Mouse (Mus musculus): ENCODE measurements around the gene Cdh15. TPM values are rescaled to one million over a fixed set of nuclear protein-coding genes. Genes with fewer than 3 reads are reported as not detected.

The Cdh15 gene
- polyA plus RNA-seq, 1 experiment from 2014 or later, result 1.5 TPM

- 87% methylated on average over 8 of the region's 8 CpGs for WGBS
- ATAC-seq (ENCODE audit: low FRiP score, low TSS enrichment), result no peak
These were observed 54.2 kb downstream of the Cdh15 start for GRCm38 (mm10) chr8:122901892-122902515.

GRCm38 (mm10) chr8:122902581-122902980 is 54.8 kb downstream of the Cdh15 start:
- H3K4me1 ChIP-seq (ENCODE audit: control insufficient read depth, insufficient read depth, low read length), result no peaks in the 10 kb centered on the region
- DNase-seq (no peak), ATAC-seq (ENCODE audit: low FRiP score, low TSS enrichment) (no peak)
- no peaks in the 10 kb centered on the region for H3K27me3 ChIP-seq (ENCODE audit: control insufficient read depth, insufficient read depth, low read length)
- H3K27ac ChIP-seq (replicated peaks; ENCODE audit: low read depth, low read length), result no peak overlapping the region
- no peaks in the 10 kb centered on the region for H3K9me3 ChIP-seq (ENCODE audit: control insufficient read depth, low read length)
- H3K9ac ChIP-seq (replicated peaks; ENCODE audit: low read length), result no peak overlapping the region
- H3K4me2 ChIP-seq (ENCODE audit: low read length), result no peak overlapping the region
- H3K36me3 ChIP-seq (ENCODE audit: control insufficient read depth, insufficient read depth, low read length), result peaks cover 28% of the 10 kb centered on the region
- no peak overlapping the region for H3K4me3 ChIP-seq (replicated peaks; ENCODE audit: low read depth, low read length)
- 69% methylated on average over 3 of the region's 3 CpGs for WGBS

More at GRCm38 (mm10) chr8:122901892-122902515, 54.2 kb downstream of the Cdh15 start:
- Histone ChIP-seq H3K4me1 (ENCODE audit: control insufficient read depth, insufficient read depth, low read length) (no peaks in the 10 kb centered on the region), H3K9me3 (ENCODE audit: control insufficient read depth, low read length) (no peaks in the 10 kb centered on the region), H3K4me3 (replicated peaks; ENCODE audit: low read depth, low read length) (no peak overlapping the region), H3K4me2 (ENCODE audit: low read length) (no peak overlapping the region), H3K36me3 (ENCODE audit: control insufficient read depth, insufficient read depth, low read length) (peaks cover 29% of the 10 kb centered on the region), H3K9ac (replicated peaks; ENCODE audit: low read length) (no peak overlapping the region), H3K27ac (replicated peaks; ENCODE audit: low read depth, low read length) (no peak overlapping the region), H3K27me3 (ENCODE audit: control insufficient read depth, insufficient read depth, low read length) (no peaks in the 10 kb centered on the region)
- no peak for DNase-seq

GRCm38 (mm10) chr8:122903002-122903401 is 55.2 kb downstream of the Cdh15 start:
- H3K4me1 ChIP-seq (ENCODE audit: control insufficient read depth, insufficient read depth, low read length), result no peaks in the 10 kb centered on the region
- H3K9ac ChIP-seq (replicated peaks; ENCODE audit: low read length), result no peak overlapping the region
- no peak for ATAC-seq (ENCODE audit: low FRiP score, low TSS enrichment)
- no peak overlapping the region for H3K4me2 ChIP-seq (ENCODE audit: low read length)
- H3K9me3 ChIP-seq (ENCODE audit: control insufficient read depth, low read length), result no peaks in the 10 kb centered on the region
- H3K27ac ChIP-seq (replicated peaks; ENCODE audit: low read depth, low read length), result no peak overlapping the region
- WGBS, result 24% methylated on average over 5 of the region's 5 CpGs
- H3K36me3 ChIP-seq (ENCODE audit: control insufficient read depth, insufficient read depth, low read length), result peaks cover 29% of the 10 kb centered on the region
- DNase-seq, result no peak
- no peaks in the 10 kb centered on the region for H3K27me3 ChIP-seq (ENCODE audit: control insufficient read depth, insufficient read depth, low read length)
- no peak overlapping the region for H3K4me3 ChIP-seq (replicated peaks; ENCODE audit: low read depth, low read length)

- Histone ChIP-seq H3K9me3 (ENCODE audit: control insufficient read depth, low read length) (no peaks in the 10 kb centered on the region), H3K27me3 (ENCODE audit: control insufficient read depth, insufficient read depth, low read length) (no peaks in the 10 kb centered on the region), H3K9ac (replicated peaks; ENCODE audit: low read length) (no peak overlapping the region), H3K36me3 (ENCODE audit: control insufficient read depth, insufficient read depth, low read length) (peaks cover 22% of the 10 kb centered on the region), H3K4me3 (replicated peaks; ENCODE audit: low read depth, low read length) (no peak overlapping the region), H3K27ac (replicated peaks; ENCODE audit: low read depth, low read length) (no peak overlapping the region), H3K4me1 (ENCODE audit: control insufficient read depth, insufficient read depth, low read length) (no peaks in the 10 kb centered on the region), H3K4me2 (ENCODE audit: low read length) (no peak overlapping the region)
- ATAC-seq (ENCODE audit: low FRiP score, low TSS enrichment) (no peak), DNase-seq (no peak)
- 91% methylated on average over 11 of the region's 11 CpGs for WGBS
These were observed 56.7 kb downstream of the Cdh15 start for GRCm38 (mm10) chr8:122904496-122904895.

- H3K4me3 ChIP-seq (replicated peaks; ENCODE audit: low read depth, low read length), result no peak overlapping the region
- no peaks in the 10 kb centered on the region for H3K27me3 ChIP-seq (ENCODE audit: control insufficient read depth, insufficient read depth, low read length)
- no peak for ATAC-seq (ENCODE audit: low FRiP score, low TSS enrichment)
- 89% methylated on average over 4 of the region's 4 CpGs for WGBS
- no peak for DNase-seq
- H3K9ac ChIP-seq (replicated peaks; ENCODE audit: low read length), result no peak overlapping the region
- H3K27ac ChIP-seq (replicated peaks; ENCODE audit: low read depth, low read length), result no peak overlapping the region
- peaks cover 20% of the 10 kb centered on the region for H3K36me3 ChIP-seq (ENCODE audit: control insufficient read depth, insufficient read depth, low read length)
- H3K9me3 ChIP-seq (ENCODE audit: control insufficient read depth, low read length), result no peaks in the 10 kb centered on the region
- no peak overlapping the region for H3K4me2 ChIP-seq (ENCODE audit: low read length)
- H3K4me1 ChIP-seq (ENCODE audit: control insufficient read depth, insufficient read depth, low read length), result no peaks in the 10 kb centered on the region
These were observed 57.6 kb downstream of the Cdh15 start for GRCm38 (mm10) chr8:122905346-122905745.

- Histone ChIP-seq H3K27ac (replicated peaks; ENCODE audit: low read depth, low read length) (no peak overlapping the region), H3K9me3 (ENCODE audit: control insufficient read depth, low read length) (no peaks in the 10 kb centered on the region), H3K36me3 (ENCODE audit: control insufficient read depth, insufficient read depth, low read length) (peaks cover 20% of the 10 kb centered on the region), H3K4me2 (ENCODE audit: low read length) (no peak overlapping the region), H3K27me3 (ENCODE audit: control insufficient read depth, insufficient read depth, low read length) (no peaks in the 10 kb centered on the region), H3K4me1 (ENCODE audit: control insufficient read depth, insufficient read depth, low read length) (no peaks in the 10 kb centered on the region), H3K9ac (replicated peaks; ENCODE audit: low read length) (no peak overlapping the region), H3K4me3 (replicated peaks; ENCODE audit: low read depth, low read length) (no peak overlapping the region)
- DNase-seq, result peak; percentile 92
- peak; percentile 74 for ATAC-seq (ENCODE audit: low FRiP score, low TSS enrichment)
- WGBS, result 53% methylated on average over 6 of the region's 6 CpGs
These were observed 58.8 kb downstream of the Cdh15 start for GRCm38 (mm10) chr8:122906463-122907021.

GRCm38 (mm10) chr8:122912150-122912549 is 64.4 kb downstream of the Cdh15 start:
- H3K4me3 ChIP-seq (replicated peaks; ENCODE audit: low read depth, low read length), result no peak overlapping the region
- DNase-seq, result no peak
- no peak overlapping the region for H3K27ac ChIP-seq (replicated peaks; ENCODE audit: low read depth, low read length)
- 90% methylated on average over 3 of the region's 3 CpGs for WGBS
- no peaks in the 10 kb centered on the region for H3K27me3 ChIP-seq (ENCODE audit: control insufficient read depth, insufficient read depth, low read length)
- no peaks in the 10 kb centered on the region for H3K9me3 ChIP-seq (ENCODE audit: control insufficient read depth, low read length)
- H3K4me2 ChIP-seq (ENCODE audit: low read length), result no peak overlapping the region
- no peak for ATAC-seq (ENCODE audit: low FRiP score, low TSS enrichment)
- no peaks in the 10 kb centered on the region for H3K4me1 ChIP-seq (ENCODE audit: control insufficient read depth, insufficient read depth, low read length)
- H3K36me3 ChIP-seq (ENCODE audit: control insufficient read depth, insufficient read depth, low read length), result peaks cover 33% of the 10 kb centered on the region
- H3K9ac ChIP-seq (replicated peaks; ENCODE audit: low read length), result no peak overlapping the region

GRCm38 (mm10) chr8:122912871-122913270 is 65.1 kb downstream of the Cdh15 start:
- Histone ChIP-seq H3K36me3 (ENCODE audit: control insufficient read depth, insufficient read depth, low read length) (peaks cover 26% of the 10 kb centered on the region), H3K4me1 (ENCODE audit: control insufficient read depth, insufficient read depth, low read length) (peaks cover 4% of the 10 kb centered on the region; the same call in 1 of the 2 replicates), H3K9me3 (ENCODE audit: control insufficient read depth, low read length) (no peaks in the 10 kb centered on the region), H3K4me3 (replicated peaks; ENCODE audit: low read depth, low read length) (no peak overlapping the region), H3K9ac (replicated peaks; ENCODE audit: low read length) (no peak overlapping the region), H3K4me2 (ENCODE audit: low read length) (no peak overlapping the region), H3K27me3 (ENCODE audit: control insufficient read depth, insufficient read depth, low read length) (no peaks in the 10 kb centered on the region), H3K27ac (replicated peaks; ENCODE audit: low read depth, low read length) (no peak overlapping the region)
- 82% methylated on average over 4 of the region's 4 CpGs for WGBS
- ATAC-seq (ENCODE audit: low FRiP score, low TSS enrichment) (no peak), DNase-seq (no peak)

- H3K9ac ChIP-seq (replicated peaks; ENCODE audit: low read length), result no peak overlapping the region
- WGBS, result 79% methylated on average over 3 of the region's 3 CpGs
- no peak overlapping the region for H3K4me3 ChIP-seq (replicated peaks; ENCODE audit: low read depth, low read length)
- no peaks in the 10 kb centered on the region for H3K9me3 ChIP-seq (ENCODE audit: control insufficient read depth, low read length)
- no peak overlapping the region for H3K27ac ChIP-seq (replicated peaks; ENCODE audit: low read depth, low read length)
- H3K36me3 ChIP-seq (ENCODE audit: control insufficient read depth, insufficient read depth, low read length), result peaks cover 17% of the 10 kb centered on the region
- no peaks in the 10 kb centered on the region for H3K27me3 ChIP-seq (ENCODE audit: control insufficient read depth, insufficient read depth, low read length)
- H3K4me1 ChIP-seq (ENCODE audit: control insufficient read depth, insufficient read depth, low read length), result peaks cover 14% of the 10 kb centered on the region
- H3K4me2 ChIP-seq (ENCODE audit: low read length), result no peak overlapping the region
- no peak for DNase-seq
- ATAC-seq (ENCODE audit: low FRiP score, low TSS enrichment), result no peak
These were observed 69.0 kb downstream of the Cdh15 start for GRCm38 (mm10) chr8:122916766-122917165.
